Mouse (Mus musculus) neural tube, embryonic 12.5 days (tissue): ENCODE measurements around the gene Gm17622. TPM values are rescaled to one million over a fixed set of nuclear protein-coding genes. Genes with fewer than 3 reads are reported as not detected.

Source experiments
- ATAC-seq: fragments of 200-750 bp; cut with Nextera tagmentation; 2 replicates; pipeline ENCODE4 v1.8.0; 2017; ENCODE audit warnings: low read depth, mild to moderate bottlenecking, moderate TSS enrichment, moderate library complexity; ENCODE audit not compliant: low FRiP score
- H3K27ac ChIP-seq: fragments of 300-500 bp; sonication (generic); 2 replicates; pipeline ENCODE4 v1.5.1; 2016
- H3K27me3 ChIP-seq: fragments of 300-500 bp; sonication (generic); replicated peaks from 2 replicates; pipeline ENCODE4 v1.6.1; 2016; ENCODE audit warnings: mild to moderate bottlenecking
- H3K36me3 ChIP-seq: fragments of 300-500 bp; sonication (generic); 2 replicates; pipeline ENCODE4 v1.6.1; 2016; ENCODE audit warnings: mild to moderate bottlenecking
- H3K4me1 ChIP-seq: fragments of 300-500 bp; sonication (generic); 2 replicates; pipeline ENCODE4 v1.6.1; 2016
- H3K4me2 ChIP-seq: fragments of 300-500 bp; sonication (generic); replicated peaks from 2 replicates; pipeline ENCODE4 v1.6.1; 2016; ENCODE audit warnings: mild to moderate bottlenecking
- H3K4me3 ChIP-seq: fragments of 300-500 bp; sonication (generic); 2 replicates; pipeline ENCODE4 v1.5.1; 2016
- H3K9ac ChIP-seq: fragments of 300-500 bp; sonication (generic); 2 replicates; pipeline ENCODE4 v1.6.1; 2016; ENCODE audit warnings: mild to moderate bottlenecking
- H3K9me3 ChIP-seq: fragments of 300-500 bp; sonication (generic); 2 replicates; pipeline ENCODE4 v1.6.1; 2016; ENCODE audit warnings: mild to moderate bottlenecking
- WGBS: fragments of 180-500 bp; shearing (Covaris S2); methylation state at CpG from one replicate; pipeline ENCODE4 v1.1.7; 2016; 5-methylcytosine and 5-hydroxymethylcytosine counted together
- polyA plus RNA-seq: library from polyadenylated mRNA; unstranded; fragments of >200 nt; fragmentation: Nextera tagmentation; extraction: Ambion mirVana; gene quantifications from 2 replicates; pipeline ENCODE4 v1.2.1, GENCODE M21; 2016

Gene Gm17622
- polyA plus RNA-seq, 1 experiment from 2014 or later = not detected

DNA sequence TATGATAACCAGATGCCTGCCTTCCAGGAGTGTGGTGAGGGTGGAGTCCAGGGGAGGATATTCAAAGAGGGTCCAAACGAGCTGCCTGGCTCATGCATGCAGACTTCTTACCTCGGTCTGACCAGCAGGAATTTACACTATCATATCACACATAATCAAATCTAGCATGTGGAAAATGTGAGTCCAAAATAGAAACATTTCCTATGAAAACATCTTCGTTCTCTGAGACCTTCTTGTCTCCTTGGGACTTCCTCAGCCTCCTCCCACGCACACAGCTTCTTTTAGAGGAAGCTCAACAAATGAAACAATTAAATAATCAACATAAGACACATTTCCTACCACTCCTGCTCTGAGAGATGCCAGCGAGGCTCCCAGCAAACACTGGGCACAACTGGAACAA is 21.4 kb downstream of the Gm17622 start:
- Histone ChIP-seq H3K9me3 (no peaks in the 10 kb centered on the region), H3K27ac (no peak overlapping the region), H3K4me1 (no peaks in the 10 kb centered on the region), H3K4me3 (no peak overlapping the region), H3K4me2 (no peak overlapping the region), H3K27me3 (no peaks in the 10 kb centered on the region), H3K36me3 (peaks cover 4% of the 10 kb centered on the region; the same call in 1 of the 2 replicates), H3K9ac (no peak overlapping the region)
- WGBS = 78% methylated on average over 5 of the region's 5 CpGs
- no peak for ATAC-seq

DNA sequence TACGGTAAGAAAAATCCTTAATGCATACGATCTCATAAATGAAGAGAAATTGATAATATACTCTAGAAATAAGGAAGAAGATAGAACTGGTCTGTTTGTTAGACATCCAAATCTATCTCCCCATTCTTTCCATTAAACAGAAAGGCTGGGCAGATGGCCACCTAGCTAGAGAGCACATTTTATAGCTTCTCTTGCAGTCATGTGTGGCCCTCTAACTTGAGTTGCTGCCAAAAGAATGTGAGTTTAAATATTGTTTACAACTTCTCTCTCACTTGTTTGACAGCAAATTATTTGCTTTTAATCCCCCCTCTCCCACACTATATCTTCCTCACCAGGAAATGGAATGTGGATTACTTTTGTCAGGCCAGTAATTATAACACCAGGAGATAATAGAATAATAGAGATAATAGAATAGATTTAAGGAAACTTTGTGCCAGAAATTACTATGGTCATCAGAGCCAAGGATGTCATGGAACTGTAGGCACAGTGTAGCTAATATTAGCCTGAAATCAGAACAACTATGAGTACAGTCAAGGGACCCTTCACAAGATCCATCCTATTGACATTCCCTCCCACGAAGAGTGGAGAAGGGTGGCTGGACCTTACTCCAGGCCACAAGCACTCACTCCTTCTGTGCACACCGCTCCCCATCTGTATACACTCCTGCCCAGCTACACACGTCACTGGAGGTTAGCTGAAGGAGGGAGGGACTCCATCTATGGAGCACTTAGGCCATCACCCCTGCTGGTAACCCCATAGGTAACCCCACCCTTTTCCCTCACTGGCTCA is 23.8 kb downstream of the Gm17622 start:
- Histone ChIP-seq H3K4me3 (no peak overlapping the region), H3K27ac (no peak overlapping the region), H3K27me3 (no peaks in the 10 kb centered on the region), H3K4me1 (no peaks in the 10 kb centered on the region), H3K9me3 (no peaks in the 10 kb centered on the region), H3K9ac (no peak overlapping the region), H3K4me2 (no peak overlapping the region), H3K36me3 (peaks cover 4% of the 10 kb centered on the region; the same call in 1 of the 2 replicates)
- no peak for ATAC-seq
- 78% methylated on average over 5 of the region's 5 CpGs for WGBS

DNA sequence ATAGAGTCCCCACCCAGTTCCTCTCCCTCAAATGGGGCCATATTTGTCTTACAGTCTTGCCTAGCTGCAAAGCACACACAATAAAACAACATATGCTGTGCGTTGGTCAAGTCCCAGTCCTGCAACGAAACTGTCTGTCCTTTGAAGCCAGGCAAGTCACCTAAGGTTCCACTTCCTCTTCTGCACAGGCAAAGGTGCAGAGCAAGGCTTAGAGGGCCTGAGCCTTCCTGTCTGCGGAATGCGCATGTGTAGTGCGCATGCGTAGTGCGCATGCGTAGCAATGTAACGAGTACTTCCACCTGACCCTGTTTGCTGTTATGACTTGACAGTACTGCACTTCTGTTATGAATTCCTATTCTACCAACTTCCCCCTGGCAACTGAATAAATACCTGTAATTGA is 25.7 kb downstream of the Gm17622 start:
- Histone ChIP-seq H3K4me3 (no peak overlapping the region), H3K9me3 (no peaks in the 10 kb centered on the region), H3K4me2 (no peak overlapping the region), H3K4me1 (no peaks in the 10 kb centered on the region), H3K9ac (no peak overlapping the region), H3K36me3 (peaks cover 4% of the 10 kb centered on the region; the same call in 1 of the 2 replicates), H3K27me3 (no peaks in the 10 kb centered on the region), H3K27ac (no peak overlapping the region)
- ATAC-seq = no peak
- WGBS = 93% methylated on average over 9 of the region's 9 CpGs

DNA sequence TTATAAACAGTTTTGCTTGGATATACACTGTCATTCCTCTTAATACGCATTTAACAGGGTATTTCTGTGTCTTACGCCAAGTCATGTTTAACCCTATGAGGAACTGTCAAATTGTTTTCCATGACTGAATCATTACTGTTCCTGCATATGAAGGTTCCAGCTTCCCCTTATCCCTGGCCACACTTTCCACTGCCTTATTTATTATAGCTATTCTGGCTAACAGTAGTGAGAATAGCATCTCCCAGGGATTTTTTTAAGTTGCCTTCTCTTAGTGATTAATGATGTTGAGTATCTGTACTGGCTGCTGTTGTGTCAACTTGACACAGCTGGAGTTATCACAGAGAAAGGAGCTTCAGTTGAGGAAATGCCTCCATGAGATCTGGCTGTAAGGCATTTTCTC is 26.8 kb downstream of the Gm17622 start:
- H3K36me3 ChIP-seq = peaks cover 4% of the 10 kb centered on the region; the same call in 1 of the 2 replicates
- no peak overlapping the region for H3K9ac ChIP-seq
- H3K4me2 ChIP-seq = no peak overlapping the region
- 94% methylated on average over 2 of the region's 2 CpGs for whole genome bisulfite sequencing
- ATAC-seq = no peak
- H3K9me3 ChIP-seq = no peaks in the 10 kb centered on the region
- H3K27me3 ChIP-seq = no peaks in the 10 kb centered on the region
- H3K4me3 ChIP-seq = no peak overlapping the region
- H3K27ac ChIP-seq = no peak overlapping the region
- H3K4me1 ChIP-seq = no peaks in the 10 kb centered on the region

DNA sequence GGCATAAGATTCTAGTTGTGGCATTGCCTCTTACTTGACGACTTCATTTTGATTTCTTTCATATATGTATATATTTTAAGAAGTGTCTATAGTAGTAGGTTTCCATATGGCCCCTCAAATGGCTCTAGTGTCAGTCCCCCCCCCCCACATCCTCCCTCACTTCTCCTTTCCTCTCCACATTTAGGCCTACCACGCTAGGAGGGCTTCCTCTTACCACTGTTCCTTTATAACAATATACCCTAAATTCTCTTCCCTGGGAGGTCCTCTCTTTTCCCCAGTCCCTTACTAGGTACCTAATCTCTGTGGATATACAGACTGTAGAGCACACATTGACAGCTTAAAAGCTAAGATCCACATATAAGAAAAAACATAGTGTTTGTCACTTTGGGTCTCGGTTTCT is 30.8 kb downstream of the Gm17622 start:
- Histone ChIP-seq H3K9ac (no peak overlapping the region), H3K27me3 (no peaks in the 10 kb centered on the region), H3K4me3 (no peak overlapping the region), H3K36me3 (peaks cover 2% of the 10 kb centered on the region; the same call in 1 of the 2 replicates), H3K27ac (no peak overlapping the region), H3K4me2 (no peak overlapping the region), H3K9me3 (no peaks in the 10 kb centered on the region), H3K4me1 (no peaks in the 10 kb centered on the region)
- 94% methylated on average over 3 of the region's 3 CpGs for WGBS
- ATAC-seq = no peak

DNA sequence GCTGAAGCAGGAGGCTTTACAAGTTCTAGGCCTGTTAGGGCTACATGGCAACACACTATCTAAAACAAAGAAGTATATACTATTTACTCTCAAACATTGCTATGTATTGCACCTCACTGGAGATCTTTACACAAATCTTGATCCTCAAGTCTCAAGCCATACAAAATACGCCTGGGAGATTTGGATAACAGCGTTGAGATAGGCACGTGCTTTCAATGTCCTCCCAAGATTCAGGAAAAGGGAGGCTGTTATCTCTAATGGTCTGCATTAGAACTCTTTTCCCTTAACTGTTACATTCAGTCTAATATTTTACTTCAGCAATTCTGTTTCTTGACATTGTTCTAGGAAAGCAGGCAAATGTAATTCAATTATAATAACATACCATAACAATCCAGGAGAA is 36.5 kb downstream of the Gm17622 start:
- ATAC-seq = no peak
- Histone ChIP-seq H3K4me3 (no peak overlapping the region), H3K36me3 (no peaks in the 10 kb centered on the region), H3K4me2 (no peak overlapping the region), H3K4me1 (no peaks in the 10 kb centered on the region), H3K27me3 (no peaks in the 10 kb centered on the region), H3K9me3 (no peaks in the 10 kb centered on the region), H3K27ac (no peak overlapping the region), H3K9ac (no peak overlapping the region)
- 95% methylated on average over 3 of the region's 3 CpGs for WGBS

DNA sequence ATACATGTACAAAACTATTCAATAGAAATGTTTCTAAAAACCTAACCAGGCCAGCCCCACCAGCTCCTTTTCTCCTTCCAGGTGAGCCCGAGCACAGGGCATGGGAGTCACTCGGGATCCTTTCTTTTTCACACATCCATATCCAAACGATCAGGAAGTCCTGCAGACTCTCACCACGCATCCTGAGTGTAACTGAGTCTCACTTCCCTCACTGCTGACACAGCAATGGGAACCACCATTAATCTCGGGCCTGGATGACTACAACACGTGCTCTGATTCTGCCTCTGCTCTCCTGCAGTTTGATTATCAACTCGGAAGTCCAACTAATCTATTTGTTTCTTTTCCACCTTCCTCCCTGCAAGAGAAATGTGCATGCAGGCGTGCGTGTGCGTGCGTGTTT is 37.3 kb downstream of the Gm17622 start:
- H3K27me3 ChIP-seq = no peaks in the 10 kb centered on the region
- no peak for ATAC-seq
- 90% methylated on average over 11 of the region's 11 CpGs for WGBS

DNA sequence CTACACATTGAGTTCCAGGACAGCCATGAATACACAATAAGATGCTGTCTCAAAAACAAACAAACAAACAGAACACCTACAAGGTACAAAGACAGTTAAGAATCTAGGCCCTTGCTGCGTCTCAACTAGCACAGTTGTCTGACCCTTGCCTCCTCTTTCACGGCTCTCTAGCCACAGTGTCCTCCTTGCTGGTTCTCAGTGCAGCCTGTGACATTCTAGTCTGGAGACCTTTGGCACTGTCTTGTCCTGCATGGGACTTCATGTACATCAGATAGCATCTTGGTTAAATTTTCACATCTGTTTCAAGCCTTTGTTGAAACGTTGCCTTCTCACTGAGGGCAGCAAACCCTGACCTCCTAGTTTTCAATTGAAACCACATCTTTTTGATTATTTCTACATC is 38.2 kb downstream of the Gm17622 start:
- 94% methylated on average over 3 of the region's 3 CpGs for WGBS
- Histone ChIP-seq H3K4me3 (no peak overlapping the region), H3K27ac (no peak overlapping the region), H3K36me3 (no peaks in the 10 kb centered on the region), H3K4me2 (no peak overlapping the region), H3K9me3 (no peaks in the 10 kb centered on the region), H3K9ac (no peak overlapping the region), H3K27me3 (no peaks in the 10 kb centered on the region), H3K4me1 (no peaks in the 10 kb centered on the region)
- no peak for ATAC-seq

More for the DNA sequence above, 37.3 kb downstream of the Gm17622 start:
- Histone ChIP-seq H3K4me3 (no peak overlapping the region), H3K4me2 (no peak overlapping the region), H3K27ac (no peak overlapping the region), H3K9me3 (no peaks in the 10 kb centered on the region), H3K4me1 (no peaks in the 10 kb centered on the region), H3K9ac (no peak overlapping the region), H3K36me3 (no peaks in the 10 kb centered on the region)

DNA sequence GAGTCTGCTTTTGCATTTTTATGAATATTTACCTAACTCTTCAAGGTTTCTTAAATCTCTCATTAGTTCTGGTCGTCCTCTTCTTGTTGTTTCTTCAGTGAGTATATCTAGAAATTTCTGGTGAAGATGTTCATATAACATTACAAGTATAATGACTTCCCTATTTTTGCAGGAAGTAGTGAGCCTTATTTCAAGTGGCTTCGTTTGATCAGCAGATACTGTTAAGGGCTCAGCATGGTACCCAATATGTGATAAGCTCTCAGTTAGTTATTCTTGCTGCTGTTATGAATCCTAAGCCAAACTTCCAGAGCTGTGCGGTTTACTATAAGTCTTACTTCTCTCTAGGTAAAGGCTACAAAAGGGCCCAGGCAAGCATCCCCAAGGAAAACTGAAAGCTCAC is 39.0 kb downstream of the Gm17622 start:
- Histone ChIP-seq H3K27ac (no peak overlapping the region), H3K4me3 (no peak overlapping the region), H3K36me3 (no peaks in the 10 kb centered on the region), H3K9me3 (no peaks in the 10 kb centered on the region), H3K27me3 (no peaks in the 10 kb centered on the region), H3K9ac (no peak overlapping the region), H3K4me1 (no peaks in the 10 kb centered on the region), H3K4me2 (no peak overlapping the region)
- 89% methylated on average over 3 of the region's 3 CpGs for WGBS
- ATAC-seq = no peak

DNA sequence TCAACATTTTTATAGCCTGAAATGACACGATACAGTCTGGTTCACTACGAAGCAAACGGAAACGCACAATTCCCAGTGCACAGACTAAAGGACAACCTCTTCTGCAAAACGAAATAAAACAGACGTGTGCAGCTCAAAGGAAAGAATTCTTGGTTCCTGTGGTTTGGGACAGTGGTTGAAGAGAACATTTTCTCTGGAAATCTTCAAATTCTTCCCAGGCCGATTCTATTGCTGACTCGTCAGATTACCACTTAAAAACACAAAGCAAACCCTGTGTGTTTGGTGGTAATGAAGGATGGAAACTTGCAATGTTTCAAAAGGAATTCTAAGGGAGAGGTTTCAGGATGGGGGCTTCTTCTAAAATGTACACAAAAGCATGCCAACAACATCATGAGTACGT is 39.5 kb downstream of the Gm17622 start:
- no peak overlapping the region for H3K27ac ChIP-seq
- no peaks in the 10 kb centered on the region for H3K27me3 ChIP-seq
- H3K36me3 ChIP-seq = no peaks in the 10 kb centered on the region
- H3K9ac ChIP-seq = no peak overlapping the region
- no peak overlapping the region for H3K4me2 ChIP-seq
- no peak overlapping the region for H3K4me3 ChIP-seq
- ATAC-seq = no peak
- H3K9me3 ChIP-seq = no peaks in the 10 kb centered on the region
- no peaks in the 10 kb centered on the region for H3K4me1 ChIP-seq
- WGBS = 96% methylated on average over 9 of the region's 9 CpGs

DNA sequence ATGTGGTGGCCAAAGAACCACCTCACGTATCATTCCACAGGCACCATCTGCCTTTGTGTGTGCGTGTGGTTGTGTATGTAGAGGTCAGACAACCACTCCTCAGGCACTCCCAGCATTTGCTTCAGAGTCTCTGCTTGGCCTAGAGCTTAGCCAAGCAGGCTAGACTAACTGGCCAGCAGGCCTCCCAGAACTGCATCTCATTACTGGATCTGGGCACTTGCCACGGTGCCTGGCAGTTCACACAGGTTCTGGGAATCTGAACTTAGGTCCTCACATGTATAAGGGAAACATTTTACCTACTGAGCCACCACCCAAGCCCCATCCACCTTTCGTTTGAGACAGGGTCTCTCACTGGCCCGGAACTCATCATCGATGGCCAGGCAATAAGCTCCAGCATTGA is 41.6 kb downstream of the Gm17622 start:
- Histone ChIP-seq H3K27me3 (no peaks in the 10 kb centered on the region), H3K27ac (no peak overlapping the region), H3K4me1 (no peaks in the 10 kb centered on the region), H3K9me3 (no peaks in the 10 kb centered on the region), H3K4me3 (no peak overlapping the region), H3K4me2 (no peak overlapping the region), H3K36me3 (no peaks in the 10 kb centered on the region), H3K9ac (no peak overlapping the region)
- ATAC-seq = no peak
- 88% methylated on average over 6 of the region's 6 CpGs for WGBS

DNA sequence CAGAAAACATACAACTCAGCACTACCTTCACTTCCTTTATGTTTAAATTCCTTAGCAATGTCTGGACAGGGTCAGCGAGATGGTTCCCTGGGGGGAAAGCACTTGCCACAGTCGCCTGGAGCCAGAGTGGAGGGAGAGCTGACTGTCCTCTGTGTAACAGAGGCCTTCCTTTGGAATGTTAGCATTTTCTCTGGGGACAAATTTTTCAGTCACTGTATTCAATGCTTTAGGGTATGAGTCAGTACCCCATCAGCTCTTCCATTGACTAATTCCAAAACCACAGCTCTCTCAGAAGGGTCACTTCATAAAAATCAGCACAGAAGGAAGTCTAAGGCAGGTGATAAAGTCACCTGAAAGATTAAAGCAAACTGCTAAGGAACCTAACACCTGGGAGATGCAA is 43.2 kb downstream of the Gm17622 start:
- Histone ChIP-seq H3K36me3 (no peaks in the 10 kb centered on the region), H3K4me2 (no peak overlapping the region), H3K4me3 (no peak overlapping the region), H3K9ac (no peak overlapping the region), H3K4me1 (no peaks in the 10 kb centered on the region), H3K27ac (no peak overlapping the region), H3K9me3 (no peaks in the 10 kb centered on the region), H3K27me3 (no peaks in the 10 kb centered on the region)
- ATAC-seq = no peak
- WGBS = 59% methylated on average over 2 of the region's 2 CpGs
